Mouse (Mus musculus) kidney, postnatal 0 days (tissue): Measurements from ENCODE around the gene Dytn. TPM values are rescaled to one million over a fixed set of nuclear protein-coding genes. Genes with fewer than 3 reads are reported as not detected.
A peak's percentile ranks its signal among the peaks of the same experiment; 100 is the strongest.

Experiments
- ATAC-seq: fragments of 200-750 bp; cut with Nextera tagmentation; replicated peaks from 2 replicates; pipeline ENCODE4 v1.8.0; 2017; ENCODE audit warnings: low read depth, moderate number of reproducible peaks, moderate TSS enrichment, moderate library complexity; ENCODE audit not compliant: low FRiP score
- DNase-seq: peaks from one replicate; pipeline ENCODE4 v3.0.0-alpha.2; 2016; ENCODE audit warnings: low spot score
- H3K27ac ChIP-seq: fragments of 300-500 bp; sonication (generic); 2 replicates; pipeline ENCODE4 v1.5.1; 2014; ENCODE audit warnings: mild to moderate bottlenecking
- H3K27me3 ChIP-seq: fragments of 300-500 bp; sonication (generic); 2 replicates; pipeline ENCODE4 v1.6.1; 2014; ENCODE audit warnings: low read length, mixed read lengths; ENCODE audit not compliant: insufficient read depth
- H3K36me3 ChIP-seq: fragments of 300-500 bp; sonication (generic); 2 replicates; pipeline ENCODE4 v1.6.1; 2014; ENCODE audit warnings: low read length, mixed read lengths; ENCODE audit not compliant: insufficient read depth
- H3K4me1 ChIP-seq: fragments of 300-500 bp; sonication (generic); replicated peaks from 2 replicates; pipeline ENCODE4 v1.6.1; 2014; ENCODE audit warnings: antibody characterized with exemption, low read length, mixed read lengths; ENCODE audit not compliant: insufficient read depth
- H3K4me2 ChIP-seq: fragments of 300-500 bp; sonication (generic); 2 replicates; pipeline ENCODE4 v1.6.1; 2014; ENCODE audit warnings: mild to moderate bottlenecking, low read length, moderate library complexity, mixed read lengths
- H3K4me3 ChIP-seq: fragments of 300-500 bp; sonication (generic); replicated peaks from 2 replicates; pipeline ENCODE4 v1.5.1; 2014; ENCODE audit warnings: low read depth, low read length
- H3K9ac ChIP-seq: fragments of 300-500 bp; sonication (generic); 2 replicates; pipeline ENCODE4 v1.6.1; 2014; ENCODE audit warnings: low read depth, low read length
- H3K9me3 ChIP-seq: fragments of 300-500 bp; sonication (generic); replicated peaks from 2 replicates; pipeline ENCODE4 v1.6.1; 2016; ENCODE audit warnings: low read length, inconsistent platforms, mixed read lengths
- CTCF ChIP-seq: IDR thresholded peaks from 2 replicates; pipeline ENCODE4 v1.5.1; 2016; ENCODE audit warnings: antibody characterized with exemption, low read depth, mild to moderate bottlenecking, moderate library complexity
- WGBS: fragments of 180-500 bp; shearing (Covaris S2); extraction: QIAGEN DNeasy Blood & Tissue Kit; methylation state at CpG from one replicate; pipeline ENCODE4 v1.1.7; 2014; 5-methylcytosine and 5-hydroxymethylcytosine counted together
- polyA plus RNA-seq: library from polyadenylated mRNA; unstranded; fragments of >200 nt; fragmentation: Nextera tagmentation; extraction: Ambion mirVana; gene quantifications from 2 replicates; pipeline ENCODE4 v1.2.1, GENCODE M21; 2015

The Dytn gene
- polyA plus RNA-seq, 1 experiment from 2014 or later: not detected

DNA sequence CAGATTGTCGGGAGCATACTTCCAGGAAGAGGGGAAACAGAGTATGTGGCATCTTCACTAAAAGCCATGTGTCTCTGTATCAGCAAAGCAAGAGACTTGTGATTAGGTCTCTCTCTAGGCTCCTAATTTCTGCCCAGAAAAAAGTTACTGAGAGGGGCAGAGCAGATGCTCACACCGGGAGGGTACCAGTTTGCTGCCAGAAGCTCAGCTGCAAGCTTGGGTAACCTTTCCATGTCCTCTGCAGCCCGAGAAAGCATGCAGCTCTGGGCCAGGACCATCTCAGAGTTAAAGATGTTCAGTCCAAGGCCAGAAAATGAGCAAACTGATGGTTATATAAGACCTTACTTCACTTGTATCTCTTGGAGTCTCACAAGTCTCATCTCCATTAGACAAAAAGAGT lies 10.1 kb upstream of the Dytn start:
- Histone ChIP-seq H3K36me3 (no peaks in the 10 kb centered on the region), H3K9me3 (no peaks in the 10 kb centered on the region), H3K4me1 (no peaks in the 10 kb centered on the region), H3K27me3 (no peaks in the 10 kb centered on the region), H3K4me3 (no peak overlapping the region), H3K9ac (no peak overlapping the region), H3K27ac (no peak overlapping the region), H3K4me2 (no peak overlapping the region)
- no peak for ATAC-seq
- DNase-seq: no peak
- no peak for TF ChIP-seq CTCF
- 82% methylated on average over 3 of the region's 3 CpGs for WGBS

GRCm38 (mm10) chr1:63675975-63676374 lies 10.8 kb downstream of the Dytn start:
- H3K27ac ChIP-seq: no peak overlapping the region
- DNase-seq (no peak), ATAC-seq (no peak)
- no peaks in the 10 kb centered on the region for H3K36me3 ChIP-seq
- H3K4me1 ChIP-seq: no peaks in the 10 kb centered on the region
- H3K27me3 ChIP-seq: no peaks in the 10 kb centered on the region
- 82% methylated on average over 3 of the region's 3 CpGs for WGBS
- H3K9ac ChIP-seq: no peak overlapping the region
- H3K4me2 ChIP-seq: no peak overlapping the region
- H3K9me3 ChIP-seq: no peaks in the 10 kb centered on the region
- no peak overlapping the region for H3K4me3 ChIP-seq
- no peak for TF ChIP-seq CTCF

GRCm38 (mm10) chr1:63668852-63669160 lies 17.9 kb downstream of the Dytn start:
- H3K4me2 ChIP-seq: no peak overlapping the region
- H3K36me3 ChIP-seq: no peaks in the 10 kb centered on the region
- H3K4me3 ChIP-seq: no peak overlapping the region
- no peaks in the 10 kb centered on the region for H3K4me1 ChIP-seq
- TF ChIP-seq CTCF: peak; percentile 74
- H3K9ac ChIP-seq: no peak overlapping the region
- H3K9me3 ChIP-seq: no peaks in the 10 kb centered on the region
- peak; percentile 91 for DNase-seq
- no peaks in the 10 kb centered on the region for H3K27me3 ChIP-seq
- ATAC-seq: no peak
- 0% methylated on average over 3 of the region's 3 CpGs for WGBS
- no peak overlapping the region for H3K27ac ChIP-seq

DNA sequence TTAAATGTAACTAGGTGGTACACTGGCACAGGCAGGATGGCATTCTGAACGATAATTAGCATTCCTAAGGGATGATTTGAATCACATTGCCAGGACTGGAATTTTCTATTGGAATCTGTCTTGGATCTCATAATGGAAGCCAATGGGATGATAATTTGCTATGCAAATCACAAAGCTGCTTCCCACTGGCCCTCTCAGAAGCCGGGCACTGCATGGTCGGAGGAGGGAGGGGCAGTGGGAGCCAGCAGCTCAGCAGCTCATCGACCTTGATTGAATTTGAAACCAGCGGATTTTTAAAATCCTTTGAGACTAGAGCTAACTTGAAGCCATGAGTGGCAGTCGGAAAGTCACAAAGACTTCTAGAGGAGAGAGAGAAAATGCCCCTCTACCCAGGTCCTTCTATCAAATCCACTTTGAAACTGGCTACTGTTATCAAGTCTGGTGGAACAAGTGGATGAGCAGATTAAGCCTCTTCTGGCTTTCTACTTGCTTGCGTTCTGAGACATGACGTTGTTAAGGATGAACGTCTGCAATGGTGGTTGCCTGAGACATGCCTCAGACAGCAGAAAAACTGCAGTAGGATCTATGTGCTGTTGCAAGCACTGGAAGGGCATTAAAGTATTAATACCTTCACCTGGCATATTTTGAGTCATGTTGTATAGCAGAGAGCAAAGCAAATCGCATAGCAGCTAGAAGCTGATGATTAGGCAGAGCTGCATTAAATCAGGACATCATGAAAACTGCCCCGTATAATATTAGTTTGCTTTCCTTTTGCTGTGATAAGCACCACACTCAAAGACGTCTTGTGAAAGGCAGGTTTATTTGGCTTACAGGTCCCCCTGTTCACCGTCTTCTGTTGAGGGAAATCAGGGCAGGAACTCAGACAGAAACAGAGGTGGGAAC lies 18.5 kb downstream of the Dytn start:
- DNase-seq (no peak), ATAC-seq (no peak)
- WGBS: 21% methylated on average over 13 of the region's 13 CpGs
- Histone ChIP-seq H3K27ac (no peak overlapping the region), H3K36me3 (no peaks in the 10 kb centered on the region), H3K4me1 (no peaks in the 10 kb centered on the region), H3K9me3 (no peaks in the 10 kb centered on the region), H3K4me3 (no peak overlapping the region), H3K27me3 (no peaks in the 10 kb centered on the region), H3K4me2 (no peak overlapping the region), H3K9ac (no peak overlapping the region)
- TF ChIP-seq CTCF: no peak

DNA sequence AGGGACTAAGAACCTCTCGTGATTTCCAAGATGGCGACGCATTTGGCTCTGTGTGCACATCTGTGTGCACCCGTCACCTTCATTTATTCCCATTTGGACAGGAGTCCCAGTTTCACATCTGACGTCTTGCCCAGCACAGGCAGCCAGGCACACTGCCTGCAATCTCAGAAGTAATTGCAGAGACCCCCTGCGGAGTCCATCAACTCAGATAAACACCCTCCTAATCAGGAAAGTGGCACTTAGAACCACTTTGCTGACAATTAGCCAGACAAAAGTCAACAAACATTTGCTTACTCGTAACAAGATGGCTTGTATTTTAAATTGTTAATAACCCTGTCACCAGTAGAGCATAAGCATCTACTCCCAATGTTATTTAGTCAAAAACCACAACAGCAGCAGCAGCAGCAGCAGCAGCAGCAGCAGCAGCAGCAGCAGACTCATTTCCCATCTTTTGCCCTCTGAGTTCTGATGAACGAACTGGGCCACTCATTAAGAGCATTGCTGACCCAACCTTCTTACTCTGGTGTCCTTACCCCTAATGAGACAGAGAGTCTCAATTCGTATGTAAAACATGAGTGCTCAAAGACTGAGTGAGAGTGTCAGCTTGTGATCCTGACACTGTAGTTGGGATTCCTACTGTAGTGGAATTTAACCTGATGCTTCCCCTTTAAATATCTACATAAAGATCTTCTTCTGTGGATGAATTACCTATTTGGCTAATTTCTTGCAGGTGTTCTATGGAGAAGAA lies 19.4 kb downstream of the Dytn start:
- 33% methylated on average over 9 of the region's 9 CpGs for WGBS
- no peaks in the 10 kb centered on the region for H3K9me3 ChIP-seq
- no peak overlapping the region for H3K27ac ChIP-seq
- H3K4me2 ChIP-seq: no peak overlapping the region
- ATAC-seq (no peak), DNase-seq (no peak)
- no peak overlapping the region for H3K9ac ChIP-seq
- H3K4me3 ChIP-seq: no peak overlapping the region
- no peaks in the 10 kb centered on the region for H3K36me3 ChIP-seq
- no peaks in the 10 kb centered on the region for H3K4me1 ChIP-seq
- TF ChIP-seq CTCF: no peak
- no peaks in the 10 kb centered on the region for H3K27me3 ChIP-seq

GRCm38 (mm10) chr1:63666089-63666488 lies 20.6 kb downstream of the Dytn start:
- Histone ChIP-seq H3K4me2 (no peak overlapping the region), H3K9ac (no peak overlapping the region), H3K36me3 (no peaks in the 10 kb centered on the region), H3K27me3 (no peaks in the 10 kb centered on the region), H3K9me3 (no peaks in the 10 kb centered on the region), H3K4me3 (no peak overlapping the region), H3K4me1 (no peaks in the 10 kb centered on the region), H3K27ac (no peak overlapping the region)
- DNase-seq (no peak), ATAC-seq (no peak)
- 86% methylated on average over 2 of the region's 2 CpGs for WGBS
- TF ChIP-seq CTCF: no peak
